Mouse (Mus musculus) adrenal gland, adult 8-10 months (tissue): ENCODE measurements around the gene H2al1i. TPM values are rescaled to one million over a fixed set of nuclear protein-coding genes. Genes with fewer than 3 reads are reported as not detected.

Experiments used
- total RNA-seq, 4 experiments: library from RNA; stranded (reverse); gene quantifications; 2 replicates each; pipeline ENCODE4 v1.2.4; 2022

H2al1i gene
- total RNA-seq, 4 experiments from 2014 or later: not detected

Other genes with a start within 250 kb of the H2al1i start
- gene H2al1a, start 25.4 kb upstream of the H2al1i start, total RNA-seq: not detected
- not detected for gene H2al1b, start 22.2 kb upstream of the H2al1i start, total RNA-seq
- gene H2al1c, start 19.0 kb upstream of the H2al1i start, total RNA-seq: not detected
- not detected for gene H2al1d, start 15.8 kb upstream of the H2al1i start, total RNA-seq
- not detected for gene H2al1e, start 12.7 kb upstream of the H2al1i start, total RNA-seq
- gene H2al1f, start 9.5 kb upstream of the H2al1i start, total RNA-seq: not detected
- not detected for gene H2al1g, start 6.4 kb upstream of the H2al1i start, total RNA-seq
- gene H2al1h, start 3.2 kb upstream of the H2al1i start, total RNA-seq: not detected
- not detected for gene H2al1j, start 3.2 kb downstream of the H2al1i start, total RNA-seq